Mouse (Mus musculus): ENCODE data around the gene Nup43. TPM values are rescaled to one million over a fixed set of nuclear protein-coding genes. Genes with fewer than 3 reads are reported as not detected.
"Not testable (repeated sequence)": the region's sequence is repeated elsewhere in the genome, so short reads cannot be mapped to it uniquely, and the experiment has no call there.

Nup43 gene
- total RNA-seq (2021), result 1 to 10 TPM; 4.5 to 5.6 TPM
- long read RNA-seq, experiment 1, transcript Nup43-201 (8 exons, 1,286 nt), result major isoform, 7 of 9 reads
- long read RNA-seq, experiment 1, partial matches to known transcripts, result 1 of 9 reads
- long read RNA-seq, experiment 1, other reads (novel, unspliced or antisense), result 1 of 9 reads
- long read RNA-seq, experiment 2, transcript Nup43-201 (8 exons, 1,286 nt), result major isoform, 6 of 8 reads
- long read RNA-seq, experiment 2, partial matches to known transcripts, result 0 of 8 reads
- long read RNA-seq, experiment 2, other reads (novel, unspliced or antisense), result 2 of 8 reads

GRCm38 (mm10) chr10:7667342-7667802 is at the start of gene Nup43:
Gene Nup43 (plus strand): TSS chr10:7667503.
- peak; percentile 84 to 85 for DNase-seq

GRCm38 (mm10) chr10:7617556-7617955 is 49.7 kb upstream of the Nup43 start:
- DNase-seq; intact Hi-C loops (cut with DNase I): not testable (repeated sequence)

More at GRCm38 (mm10) chr10:7667342-7667802, at the start of gene Nup43:
- intact Hi-C loops (cut with DNase I), result no loop called here

GRCm38 (mm10) chr10:7619821-7620241 is 47.5 kb upstream of the Nup43 start:
- DNase-seq, result no peak
- intact Hi-C loops (cut with DNase I), result no loop called here

- intact Hi-C loops (cut with DNase I), result no loop called here
Observed at GRCm38 (mm10) chr10:7620723-7621122, 46.6 kb upstream of the Nup43 start.

GRCm38 (mm10) chr10:7622378-7622777 is 44.9 kb upstream of the Nup43 start:
- DNase-seq, result no peak

More at GRCm38 (mm10) chr10:7620723-7621122, 46.6 kb upstream of the Nup43 start:
- DNase-seq, result no peak

GRCm38 (mm10) chr10:7623861-7624518 is 43.3 kb upstream of the Nup43 start:
- no peak for DNase-seq
- intact Hi-C loops (cut with DNase I), result no loop called here

More at GRCm38 (mm10) chr10:7622378-7622777, 44.9 kb upstream of the Nup43 start:
- intact Hi-C loops (cut with DNase I), result no loop called here

GRCm38 (mm10) chr10:7629092-7629491 is 38.2 kb upstream of the Nup43 start:
- DNase-seq, result no peak
- intact Hi-C loops (cut with DNase I), result loop anchor here (5.0 kb wide), 1 partner anchor 33 kb away; no protein-coding TSS in a partner anchor

- DNase-seq, result no peak
- intact Hi-C loops (cut with DNase I), result no loop called here
Observed at GRCm38 (mm10) chr10:7630286-7630685, 37.0 kb upstream of the Nup43 start.

GRCm38 (mm10) chr10:7630951-7631720 is 36.2 kb upstream of the Nup43 start:
- no peak for DNase-seq
- intact Hi-C loops (cut with DNase I), result no loop called here

- no peak for DNase-seq
- intact Hi-C loops (cut with DNase I), result no loop called here
Observed at GRCm38 (mm10) chr10:7640366-7640765, 26.9 kb upstream of the Nup43 start.

- intact Hi-C loops (cut with DNase I), result no loop called here
- DNase-seq, result no peak
Observed at GRCm38 (mm10) chr10:7645911-7646310, 21.4 kb upstream of the Nup43 start.

GRCm38 (mm10) chr10:7649059-7649458 is 18.2 kb upstream of the Nup43 start:
- intact Hi-C loops (cut with DNase I), result no loop called here
- DNase-seq, result no peak

- no peak for DNase-seq
- intact Hi-C loops (cut with DNase I), result no loop called here
Observed at GRCm38 (mm10) chr10:7651057-7651456, 16.2 kb upstream of the Nup43 start.

- peak in 1 of 2 experiments; percentile 7 for DNase-seq
- intact Hi-C loops (cut with DNase I), result loop anchor here (5.0 kb wide), 1 partner anchor 35 kb away; no protein-coding TSS in a partner anchor
Observed at GRCm38 (mm10) chr10:7662471-7663141, 4.7 kb upstream of the Nup43 start.

- intact Hi-C loops (cut with DNase I), result loop anchor here (5.0 kb wide), 1 partner anchor 36 kb away; no protein-coding TSS in a partner anchor
- peak; percentile 89 to 92 for DNase-seq
Observed at GRCm38 (mm10) chr10:7663159-7664026, 3.9 kb upstream of the Nup43 start.

- DNase-seq, result no peak
- intact Hi-C loops (cut with DNase I), result loop anchor here (5.0 kb wide), 1 partner anchor 37 kb away; no protein-coding TSS in a partner anchor
Observed at GRCm38 (mm10) chr10:7664027-7664526, 3.2 kb upstream of the Nup43 start.

GRCm38 (mm10) chr10:7664889-7665288 is 2.4 kb upstream of the Nup43 start:
- intact Hi-C loops (cut with DNase I), result loop anchor here (5.0 kb wide), 1 partner anchor 38 kb away; no protein-coding TSS in a partner anchor
- DNase-seq, result no peak

- intact Hi-C loops (cut with DNase I), result no loop called here
Observed at GRCm38 (mm10) chr10:7673673-7674072, 6.4 kb downstream of the Nup43 start.

More at GRCm38 (mm10) chr10:7673673-7674072, 6.4 kb downstream of the Nup43 start:
- no peak for DNase-seq

Measured in gastrocnemius, postnatal 36 days (tissue).